Mouse (Mus musculus): ENCODE data around the gene Ptpn13. TPM values are rescaled to one million over a fixed set of nuclear protein-coding genes. Genes with fewer than 3 reads are reported as not detected.
A peak's percentile ranks its signal among the peaks of the same experiment; 100 is the strongest.

Ptpn13 gene
- total RNA-seq, 1 experiment from 2014 or later = 17.5 TPM

- peak; percentile 83 for DNase-seq
These were observed 93.9 kb downstream of the Ptpn13 start for GRCm38 (mm10) chr5:103518797-103519468.

GRCm38 (mm10) chr5:103522371-103522770 lies 97.4 kb downstream of the Ptpn13 start:
- DNase-seq = no peak

- DNase-seq = no peak
These were observed 101.9 kb downstream of the Ptpn13 start for GRCm38 (mm10) chr5:103526668-103527436.

- DNase-seq = no peak
These were observed 102.4 kb downstream of the Ptpn13 start for GRCm38 (mm10) chr5:103527437-103527718.

- DNase-seq = no peak
These were observed 105.2 kb downstream of the Ptpn13 start for GRCm38 (mm10) chr5:103530214-103530613.

- DNase-seq = no peak
These were observed 107.9 kb downstream of the Ptpn13 start for GRCm38 (mm10) chr5:103532841-103533390.

GRCm38 (mm10) chr5:103534454-103534853 lies 109.5 kb downstream of the Ptpn13 start:
- no peak for DNase-seq

GRCm38 (mm10) chr5:103537429-103537828 lies 112.4 kb downstream of the Ptpn13 start:
- no peak for DNase-seq

GRCm38 (mm10) chr5:103540612-103541011 lies 115.6 kb downstream of the Ptpn13 start:
- DNase-seq = no peak

- DNase-seq = no peak
These were observed 116.1 kb downstream of the Ptpn13 start for GRCm38 (mm10) chr5:103541136-103541535.

- DNase-seq = no peak
These were observed 116.5 kb downstream of the Ptpn13 start for GRCm38 (mm10) chr5:103541542-103541941.

- DNase-seq = no peak
These were observed 120.5 kb downstream of the Ptpn13 start for GRCm38 (mm10) chr5:103545381-103546000.

- DNase-seq = no peak
These were observed 129.8 kb downstream of the Ptpn13 start for GRCm38 (mm10) chr5:103554769-103555168.

GRCm38 (mm10) chr5:103560546-103560945 lies 135.6 kb downstream of the Ptpn13 start:
- DNase-seq = no peak

GRCm38 (mm10) chr5:103568034-103568433 lies 143.0 kb downstream of the Ptpn13 start:
- DNase-seq = no peak

GRCm38 (mm10) chr5:103569446-103569845 lies 144.5 kb downstream of the Ptpn13 start:
- no peak for DNase-seq

GRCm38 (mm10) chr5:103579680-103580420 lies 154.9 kb downstream of the Ptpn13 start:
- DNase-seq = no peak

GRCm38 (mm10) chr5:103587219-103587618 lies 162.2 kb downstream of the Ptpn13 start:
- peak; percentile 37 for DNase-seq

GRCm38 (mm10) chr5:103591846-103592245 lies 166.9 kb downstream of the Ptpn13 start:
- no peak for DNase-seq

- no peak for DNase-seq
These were observed 167.7 kb downstream of the Ptpn13 start for GRCm38 (mm10) chr5:103592706-103593105.

GRCm38 (mm10) chr5:103593575-103593974 lies 168.6 kb downstream of the Ptpn13 start:
- DNase-seq = no peak
